Mouse (Mus musculus): ENCODE measurements at regions not wholly inside any gene's neighbourhood (a gene's known extent, or its start where the extent isn't known, plus 50 kb on each side); places are given as distances from the start of the nearest gene placed in this dataset.

GRCm38 (mm10) chrX:12251853-12252679, 91.9 kb upstream of the Bcor start:
- no peak overlapping the region for H3K27ac ChIP-seq (replicated peaks; ENCODE audit: low read depth, low read length)
- peak overlapping the region; percentile 33 for H3K4me3 ChIP-seq (ENCODE audit: low read depth, low read length)
- ATAC-seq (ENCODE audit: low read depth): peak; percentile 87
- H3K9ac ChIP-seq (ENCODE audit: low read depth, low read length): peak overlapping the region; percentile 26; the same call in 1 of the 2 replicates
- H3K4me1 ChIP-seq (ENCODE audit: control insufficient read depth, insufficient read depth, low read length): no peaks in the 10 kb centered on the region
- peak; percentile 91 for DNase-seq (ENCODE audit: low spot score)
- H3K36me3 ChIP-seq (ENCODE audit: control insufficient read depth, insufficient read depth, low read length): no peaks in the 10 kb centered on the region
- H3K4me2 ChIP-seq (ENCODE audit: low read depth, low read length): peak overlapping the region; percentile 56
- H3K27me3 ChIP-seq (replicated peaks; ENCODE audit: control insufficient read depth, insufficient read depth, low read length): no peaks in the 10 kb centered on the region
- no peaks in the 10 kb centered on the region for H3K9me3 ChIP-seq (ENCODE audit: control insufficient read depth, low read length)
- 16% methylated on average over 24 of the region's 32 CpGs for WGBS

GRCm38 (mm10) chrX:12252680-12253021, 92.5 kb upstream of the Bcor start:
- ATAC-seq (ENCODE audit: low read depth) (peak; percentile 53), DNase-seq (ENCODE audit: low spot score) (no peak)
- peak overlapping the region; percentile 26; the same call in 1 of the 2 replicates for H3K9ac ChIP-seq (ENCODE audit: low read depth, low read length)
- H3K4me1 ChIP-seq (ENCODE audit: control insufficient read depth, insufficient read depth, low read length): no peaks in the 10 kb centered on the region
- no peaks in the 10 kb centered on the region for H3K36me3 ChIP-seq (ENCODE audit: control insufficient read depth, insufficient read depth, low read length)
- no peak overlapping the region for H3K27ac ChIP-seq (replicated peaks; ENCODE audit: low read depth, low read length)
- H3K27me3 ChIP-seq (replicated peaks; ENCODE audit: control insufficient read depth, insufficient read depth, low read length): no peaks in the 10 kb centered on the region
- peak overlapping the region; percentile 56 for H3K4me2 ChIP-seq (ENCODE audit: low read depth, low read length)
- no peaks in the 10 kb centered on the region for H3K9me3 ChIP-seq (ENCODE audit: control insufficient read depth, low read length)
- 13% methylated on average over 15 of the region's 16 CpGs for WGBS
- H3K4me3 ChIP-seq (ENCODE audit: low read depth, low read length): peak overlapping the region; percentile 33

- Histone ChIP-seq H3K27ac (replicated peaks; ENCODE audit: low read depth, low read length) (no peak overlapping the region), H3K9me3 (ENCODE audit: control insufficient read depth, low read length) (no peaks in the 10 kb centered on the region), H3K4me2 (ENCODE audit: low read depth, low read length) (no peak overlapping the region), H3K36me3 (ENCODE audit: control insufficient read depth, insufficient read depth, low read length) (no peaks in the 10 kb centered on the region), H3K9ac (ENCODE audit: low read depth, low read length) (no peak overlapping the region), H3K4me1 (ENCODE audit: control insufficient read depth, insufficient read depth, low read length) (no peaks in the 10 kb centered on the region), H3K4me3 (ENCODE audit: low read depth, low read length) (no peak overlapping the region), H3K27me3 (replicated peaks; ENCODE audit: control insufficient read depth, insufficient read depth, low read length) (no peaks in the 10 kb centered on the region)
- DNase-seq (ENCODE audit: low spot score) (no peak), ATAC-seq (ENCODE audit: low read depth) (no peak)
- WGBS: 72% methylated on average over 8 of the region's 8 CpGs
Measured at GRCm38 (mm10) chrX:12256758-12257157, 96.6 kb upstream of the Bcor start.

DNA sequence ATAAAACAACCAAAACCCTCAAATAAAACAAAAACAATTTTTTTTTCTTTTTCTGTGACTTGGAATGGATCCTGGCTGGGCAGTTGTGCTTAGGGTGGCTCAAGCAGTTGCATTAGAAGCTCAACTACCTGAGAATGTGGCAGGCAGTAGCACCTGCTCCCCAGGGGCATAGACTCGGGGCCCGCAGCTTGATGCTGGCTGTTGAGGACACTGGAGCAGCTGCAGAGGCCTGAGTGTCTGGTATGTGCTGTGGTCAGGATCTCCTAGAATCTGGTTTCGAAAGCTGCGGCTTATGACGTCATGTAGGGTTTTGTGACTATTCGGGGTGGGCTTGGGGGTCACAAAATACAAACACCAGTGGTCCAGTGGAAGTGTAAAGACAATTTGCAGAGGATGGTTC, 103.7 kb upstream of the Bcor start:
- H3K27ac ChIP-seq (replicated peaks; ENCODE audit: low read depth, low read length): no peak overlapping the region
- no peak for ATAC-seq (ENCODE audit: low read depth)
- 66% methylated on average over 6 of the region's 6 CpGs for WGBS
- H3K9me3 ChIP-seq (ENCODE audit: control insufficient read depth, low read length): no peaks in the 10 kb centered on the region
- H3K36me3 ChIP-seq (ENCODE audit: control insufficient read depth, insufficient read depth, low read length): no peaks in the 10 kb centered on the region
- no peak overlapping the region for H3K9ac ChIP-seq (ENCODE audit: low read depth, low read length)
- no peak for DNase-seq (ENCODE audit: low spot score)
- no peak overlapping the region for H3K4me2 ChIP-seq (ENCODE audit: low read depth, low read length)
- H3K27me3 ChIP-seq (replicated peaks; ENCODE audit: control insufficient read depth, insufficient read depth, low read length): no peaks in the 10 kb centered on the region
- no peak overlapping the region for H3K4me3 ChIP-seq (ENCODE audit: low read depth, low read length)
- H3K4me1 ChIP-seq (ENCODE audit: control insufficient read depth, insufficient read depth, low read length): no peaks in the 10 kb centered on the region

DNA sequence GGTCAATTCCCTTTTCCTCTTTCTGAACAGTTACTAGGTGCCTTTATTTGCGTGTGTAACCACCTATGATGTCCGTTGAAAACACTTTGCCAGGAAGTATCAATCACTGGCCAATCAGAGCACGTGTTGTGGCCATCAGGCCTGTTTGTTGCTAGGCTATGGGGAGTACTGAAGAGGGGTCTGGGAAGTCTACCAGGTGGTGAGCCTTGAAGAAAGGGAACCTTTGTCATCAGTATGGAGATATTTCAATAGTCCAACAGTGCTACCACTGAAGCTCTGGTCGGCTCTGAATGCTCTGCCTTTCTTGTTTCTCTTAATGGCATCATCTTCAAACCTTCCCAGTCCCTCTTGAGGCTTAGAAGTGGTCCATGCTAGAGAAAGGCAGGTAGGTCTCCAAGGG, 124.6 kb upstream of the Bcor start:
- H3K27me3 ChIP-seq (replicated peaks; ENCODE audit: control insufficient read depth, insufficient read depth, low read length): peaks cover 28% of the 10 kb centered on the region
- DNase-seq (ENCODE audit: low spot score) (no peak), ATAC-seq (ENCODE audit: low read depth) (no peak)
- no peak overlapping the region for H3K4me2 ChIP-seq (ENCODE audit: low read depth, low read length)
- H3K4me1 ChIP-seq (ENCODE audit: control insufficient read depth, insufficient read depth, low read length): no peaks in the 10 kb centered on the region
- no peak overlapping the region for H3K9ac ChIP-seq (ENCODE audit: low read depth, low read length)
- 67% methylated on average over 4 of the region's 4 CpGs for WGBS
- no peaks in the 10 kb centered on the region for H3K9me3 ChIP-seq (ENCODE audit: control insufficient read depth, low read length)
- H3K27ac ChIP-seq (replicated peaks; ENCODE audit: low read depth, low read length): no peak overlapping the region
- no peak overlapping the region for H3K4me3 ChIP-seq (ENCODE audit: low read depth, low read length)
- H3K36me3 ChIP-seq (ENCODE audit: control insufficient read depth, insufficient read depth, low read length): no peaks in the 10 kb centered on the region

GRCm38 (mm10) chrX:12285141-12285540, 125.0 kb upstream of the Bcor start:
- H3K9ac ChIP-seq (ENCODE audit: low read depth, low read length): no peak overlapping the region
- 37% methylated on average over 3 of the region's 5 CpGs for WGBS
- H3K36me3 ChIP-seq (ENCODE audit: control insufficient read depth, insufficient read depth, low read length): no peaks in the 10 kb centered on the region
- no peaks in the 10 kb centered on the region for H3K9me3 ChIP-seq (ENCODE audit: control insufficient read depth, low read length)
- H3K4me1 ChIP-seq (ENCODE audit: control insufficient read depth, insufficient read depth, low read length): no peaks in the 10 kb centered on the region
- DNase-seq (ENCODE audit: low spot score) (no peak), ATAC-seq (ENCODE audit: low read depth) (no peak)
- no peak overlapping the region for H3K27ac ChIP-seq (replicated peaks; ENCODE audit: low read depth, low read length)
- H3K27me3 ChIP-seq (replicated peaks; ENCODE audit: control insufficient read depth, insufficient read depth, low read length): peaks cover 31% of the 10 kb centered on the region
- no peak overlapping the region for H3K4me3 ChIP-seq (ENCODE audit: low read depth, low read length)
- H3K4me2 ChIP-seq (ENCODE audit: low read depth, low read length): no peak overlapping the region

- Histone ChIP-seq H3K9ac (ENCODE audit: low read depth, low read length) (no peak overlapping the region), H3K36me3 (ENCODE audit: control insufficient read depth, insufficient read depth, low read length) (no peaks in the 10 kb centered on the region), H3K4me1 (ENCODE audit: control insufficient read depth, insufficient read depth, low read length) (no peaks in the 10 kb centered on the region), H3K27me3 (replicated peaks; ENCODE audit: control insufficient read depth, insufficient read depth, low read length) (peaks cover 31% of the 10 kb centered on the region), H3K4me3 (ENCODE audit: low read depth, low read length) (no peak overlapping the region), H3K4me2 (ENCODE audit: low read depth, low read length) (no peak overlapping the region; the same call in 1 of the 2 replicates), H3K9me3 (ENCODE audit: control insufficient read depth, low read length) (no peaks in the 10 kb centered on the region), H3K27ac (replicated peaks; ENCODE audit: low read depth, low read length) (no peak overlapping the region)
- WGBS: 30% methylated on average over 24 of the region's 24 CpGs
- DNase-seq (ENCODE audit: low spot score) (no peak), ATAC-seq (ENCODE audit: low read depth) (peak; percentile 53; the same call in 1 of the 2 replicates)
Measured at GRCm38 (mm10) chrX:12285976-12286909, 126.1 kb upstream of the Bcor start.

- DNase-seq (ENCODE audit: low spot score) (no peak), ATAC-seq (ENCODE audit: low read depth) (no peak)
- no peaks in the 10 kb centered on the region for H3K36me3 ChIP-seq (ENCODE audit: control insufficient read depth, insufficient read depth, low read length)
Measured at GRCm38 (mm10) chrX:12286910-12287522, 126.9 kb upstream of the Bcor start.

More at GRCm38 (mm10) chrX:12286910-12287522, 126.9 kb upstream of the Bcor start:
- no peak overlapping the region for H3K4me3 ChIP-seq (ENCODE audit: low read depth, low read length)
- no peaks in the 10 kb centered on the region for H3K9me3 ChIP-seq (ENCODE audit: control insufficient read depth, low read length)
- no peaks in the 10 kb centered on the region for H3K4me1 ChIP-seq (ENCODE audit: control insufficient read depth, insufficient read depth, low read length)
- peaks cover 31% of the 10 kb centered on the region for H3K27me3 ChIP-seq (replicated peaks; ENCODE audit: control insufficient read depth, insufficient read depth, low read length)
- no peak overlapping the region for H3K9ac ChIP-seq (ENCODE audit: low read depth, low read length)
- no peak overlapping the region; the same call in 1 of the 2 replicates for H3K4me2 ChIP-seq (ENCODE audit: low read depth, low read length)
- no peak overlapping the region for H3K27ac ChIP-seq (replicated peaks; ENCODE audit: low read depth, low read length)
- WGBS: 27% methylated on average over 18 of the region's 18 CpGs
